Mouse (Mus musculus) gonadal fat pad, adult 2 months (tissue): ENCODE measurements around the gene Hes1. TPM values are rescaled to one million over a fixed set of nuclear protein-coding genes. Genes with fewer than 3 reads are reported as not detected.

Experiments used
- DNase-seq: peaks from one replicate; pipeline ENCODE4 v3.0.0-alpha.2; 2012; ENCODE audit warnings: low read depth
- polyA plus RNA-seq: library from polyadenylated mRNA; depleted of rRNA; stranded (reverse); fragments of >200 nt; gene quantifications from 2 replicates; pipeline ENCODE4 v1.2.3, GENCODE M21; 2012; rRNA removed

Hes1 gene
- polyA plus RNA-seq, 1 experiment = 34.6 TPM

DNA sequence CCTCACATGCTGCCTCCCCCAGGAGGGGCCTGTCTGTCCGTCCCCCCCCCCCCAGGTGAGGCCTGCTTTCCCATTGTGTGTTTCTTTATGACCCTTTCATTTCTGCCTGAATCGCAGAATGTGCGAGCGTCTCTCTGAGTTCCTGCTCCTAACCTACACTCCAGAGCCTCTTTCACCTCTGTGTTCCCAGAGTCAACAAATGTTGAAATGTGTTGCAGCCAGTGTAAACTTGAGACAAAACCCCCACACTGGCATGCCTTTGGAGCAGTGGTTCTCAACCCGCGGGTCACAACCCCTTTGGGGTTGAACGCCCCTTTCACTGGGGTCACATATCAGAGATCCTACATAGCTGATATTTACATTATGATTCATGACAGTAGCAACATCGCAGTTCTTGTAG, 49.6 kb downstream of the Hes1 start:
- DNase-seq = no peak

DNA sequence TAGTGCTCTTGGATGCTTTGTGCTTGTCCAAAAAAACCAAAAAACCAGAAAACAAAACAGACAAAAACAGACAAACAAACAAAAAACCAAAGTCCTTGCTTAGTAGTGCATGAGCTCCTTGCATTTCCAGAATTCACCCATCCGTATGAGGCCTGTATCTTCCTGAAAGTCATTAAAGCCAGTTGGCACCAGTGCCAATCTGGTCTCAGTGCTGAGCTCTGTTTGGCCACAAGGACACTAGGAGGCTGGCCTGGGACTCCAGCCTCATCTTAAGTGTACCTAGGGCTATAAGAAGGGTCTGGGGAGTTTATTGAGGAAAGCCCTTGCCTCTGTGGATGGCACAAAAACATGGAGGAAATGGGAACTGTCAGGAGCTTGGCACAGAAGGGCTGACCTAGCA, 50.3 kb downstream of the Hes1 start:
- DNase-seq = no peak

Other genes with a start within 250 kb of the Hes1 start
- 0.18 TPM in 1 of 2 replicates, not detected in the other for gene Cpn2, start 203.1 kb downstream of the Hes1 start, polyA plus RNA-seq
- 0.15 and 0.16 TPM in 2 replicates for gene Lrrc15, start 218.9 kb downstream of the Hes1 start, polyA plus RNA-seq
- 0.44 and 0.46 TPM in 2 replicates for gene Gp5, start 246.4 kb downstream of the Hes1 start, polyA plus RNA-seq